Mouse (Mus musculus) subcutaneous adipose tissue, adult 2 months (tissue): ENCODE measurements around the gene Heatr9. TPM values are rescaled to one million over a fixed set of nuclear protein-coding genes. Genes with fewer than 3 reads are reported as not detected.

Source experiments
- polyA plus RNA-seq: library from polyadenylated mRNA; depleted of rRNA; stranded (reverse); fragments of >200 nt; gene quantifications from 2 replicates; pipeline ENCODE4 v1.2.3, GENCODE M21; 2012; ENCODE audit warnings: low replicate concordance; rRNA removed

The Heatr9 gene
- not detected in 2 replicates for polyA plus RNA-seq

GRCm38 (mm10) chr11:83522075-83522474 is at the start of gene Heatr9:
TSS of gene Heatr9 (minus strand) at chr11:83522175.

GRCm38 (mm10) chr11:83530360-83530759 is 8.4 kb upstream of the Heatr9 start, which contains the start of gene Ccl5:
TSS of gene Ccl5 (minus strand) at chr11:83530518.

GRCm38 (mm10) chr11:83472324-83473234 is 49.4 kb downstream of the Heatr9 start, which contains the start of gene Taf15:
TSS of gene Taf15 (plus strand) at chr11:83473086.

GRCm38 (mm10) chr11:83462711-83463244 is 59.2 kb downstream of the Heatr9 start, which contains the start of gene Mmp28:
TSS of gene Mmp28 (minus strand) at chr11:83463071.

Other genes starting within 250 kb of the Heatr9 start
- not detected in 2 replicates for gene Slfn14, start 235.4 kb downstream of the Heatr9 start, polyA plus RNA-seq
- gene Ap2b1, start 223.2 kb downstream of the Heatr9 start, polyA plus RNA-seq, result 45.1 and 61.0 TPM in 2 replicates
- gene Pex12, start 219.6 kb downstream of the Heatr9 start, polyA plus RNA-seq, result 10.3 and 12.4 TPM in 2 replicates
- 0.44 and 3.0 TPM in 2 replicates for gene Rasl10b, start 113.0 kb downstream of the Heatr9 start, polyA plus RNA-seq
- gene Gas2l2, start 92.7 kb downstream of the Heatr9 start, polyA plus RNA-seq, result 0.09 and 0.16 TPM in 2 replicates
- gene 1700020L24Rik, start 84.5 kb downstream of the Heatr9 start, polyA plus RNA-seq, result 2.4 and 2.5 TPM in 2 replicates
- gene Mmp28, start 59.1 kb downstream of the Heatr9 start, polyA plus RNA-seq, result 22.1 and 42.8 TPM in 2 replicates
- gene Taf15, start 49.1 kb downstream of the Heatr9 start, polyA plus RNA-seq, result 8.0 and 15.5 TPM in 2 replicates
- gene Ccl5, start 8.3 kb upstream of the Heatr9 start, polyA plus RNA-seq, result 34.2 and 47.0 TPM in 2 replicates
- gene Ccl9, start 56.5 kb upstream of the Heatr9 start, polyA plus RNA-seq, result 14.9 and 19.1 TPM in 2 replicates
- 43.4 and 56.4 TPM in 2 replicates for gene Ccl6, start 70.9 kb upstream of the Heatr9 start, polyA plus RNA-seq
- gene Rpl9-ps1, start 123.4 kb upstream of the Heatr9 start, polyA plus RNA-seq, result not detected in 2 replicates
- gene Ccl3, start 127.2 kb upstream of the Heatr9 start, polyA plus RNA-seq, result 0.85 and 5.8 TPM in 2 replicates
- 0.70 and 4.4 TPM in 2 replicates for gene Ccl4, start 140.4 kb upstream of the Heatr9 start, polyA plus RNA-seq
- gene Wfdc17, start 181.8 kb upstream of the Heatr9 start, polyA plus RNA-seq, result 17.4 and 17.6 TPM in 2 replicates
- gene Wfdc18, start 186.8 kb upstream of the Heatr9 start, polyA plus RNA-seq, result 0.53 TPM in 1 of 2 replicates, not detected in the other
- 78.1 and 514 TPM in 2 replicates for gene Wfdc21, start 224.8 kb upstream of the Heatr9 start, polyA plus RNA-seq
- gene Heatr6, start 231.5 kb upstream of the Heatr9 start, polyA plus RNA-seq, result 20.8 and 23.5 TPM in 2 replicates